Mouse (Mus musculus) myocyte (in vitro differentiated cells): Measurements from ENCODE around the gene Efna3.

ENCODE experiments used
- E2F4 ChIP-seq: IDR thresholded peaks from one replicate; pipeline ENCODE4 v1.6.1; 2011; ENCODE audit warnings: mild to moderate bottlenecking, control low read depth, moderate library complexity; ENCODE audit not compliant: insufficient read depth
- POLR2A ChIP-seq: IDR thresholded peaks from one replicate; pipeline ENCODE4 v1.6.1; 2011; ENCODE audit warnings: low read depth, mild to moderate bottlenecking, control low read depth, moderate library complexity; ENCODE audit not compliant: insufficient read length
- SRF ChIP-seq: IDR thresholded peaks from one replicate; pipeline ENCODE4 v1.6.1; 2011; ENCODE audit warnings: low read depth; ENCODE audit not compliant: control insufficient read depth, insufficient read length
- USF1 ChIP-seq: IDR thresholded peaks from one replicate; pipeline ENCODE4 v1.6.1; 2011; ENCODE audit warnings: low read depth, mild to moderate bottlenecking, control low read depth, moderate library complexity

DNA sequence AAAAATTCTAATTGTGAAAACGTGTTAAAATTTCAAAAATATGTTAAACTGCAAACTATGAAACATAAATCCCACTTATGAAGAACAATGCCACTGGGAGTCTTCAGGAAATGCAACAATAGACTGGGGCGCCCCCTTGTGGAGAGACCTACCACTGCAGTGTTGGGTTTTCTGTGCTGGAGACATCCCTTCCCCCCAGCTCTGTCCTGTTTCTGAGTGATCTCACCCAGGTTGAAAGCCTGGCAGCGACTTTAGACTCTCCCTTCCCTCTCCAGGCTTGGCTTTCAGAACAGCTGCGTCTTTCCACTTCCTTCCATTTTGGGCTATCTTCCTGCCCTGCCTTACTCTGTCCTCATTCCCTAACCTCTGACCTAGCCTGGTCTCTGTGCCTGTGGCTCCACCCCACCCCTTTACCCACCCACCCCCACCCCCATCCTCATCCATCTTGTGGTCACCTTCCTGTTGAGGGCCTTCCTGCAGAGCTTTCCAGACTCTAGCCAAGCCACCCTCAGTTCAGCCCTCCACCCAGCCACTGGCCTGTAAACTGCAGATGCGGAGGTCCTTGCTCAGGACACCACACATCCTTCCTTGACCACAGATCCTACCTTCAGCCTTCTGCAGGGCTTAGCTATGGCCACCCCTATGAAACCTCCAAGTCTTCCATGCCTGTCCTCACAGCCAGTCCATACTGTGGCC is 32.2 kb upstream of the Efna3 start:
- TF ChIP-seq POLR2A (no peak), USF1 (no peak), E2F4 (no peak), SRF (no peak)
